Mouse (Mus musculus): ENCODE data around the gene Scarf1.

Gene Scarf1

DNA sequence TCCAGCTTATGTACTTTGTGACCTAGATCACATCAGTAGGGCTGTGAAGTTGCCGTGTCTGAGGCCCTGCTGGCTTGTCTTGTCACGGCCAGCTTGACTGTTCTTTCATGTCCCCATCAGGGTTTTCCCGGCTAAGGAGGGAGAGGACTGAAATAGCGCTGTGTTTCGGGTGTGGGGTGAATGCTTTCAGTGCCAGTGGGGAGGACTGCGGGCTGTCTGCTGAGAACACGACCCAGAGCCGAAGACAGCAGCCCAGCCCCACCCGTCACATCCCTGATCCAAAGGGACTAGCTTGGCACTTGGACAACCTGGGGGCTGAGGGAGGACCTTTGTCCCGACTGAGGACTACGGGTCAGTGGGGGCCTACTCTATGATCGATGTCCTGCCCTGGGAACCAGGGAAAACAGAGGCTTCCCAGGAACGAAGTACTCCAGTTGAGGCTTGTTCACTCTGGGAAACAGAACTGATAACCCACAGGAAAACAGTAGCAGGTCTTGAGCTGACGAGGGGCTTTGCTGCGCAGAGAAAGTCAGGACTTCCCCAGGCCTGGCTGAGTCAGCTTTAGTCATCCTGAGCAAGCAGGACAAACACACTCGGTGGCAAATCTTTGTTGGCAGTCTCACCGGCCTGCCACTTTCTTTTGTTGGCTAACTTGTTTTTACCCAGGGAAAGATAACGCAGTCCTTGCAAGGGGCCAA, 50.7 kb downstream of the Scarf1 start:
- DNase-seq (ENCODE audit: low spot score in 2 of 2) = no peak

DNA sequence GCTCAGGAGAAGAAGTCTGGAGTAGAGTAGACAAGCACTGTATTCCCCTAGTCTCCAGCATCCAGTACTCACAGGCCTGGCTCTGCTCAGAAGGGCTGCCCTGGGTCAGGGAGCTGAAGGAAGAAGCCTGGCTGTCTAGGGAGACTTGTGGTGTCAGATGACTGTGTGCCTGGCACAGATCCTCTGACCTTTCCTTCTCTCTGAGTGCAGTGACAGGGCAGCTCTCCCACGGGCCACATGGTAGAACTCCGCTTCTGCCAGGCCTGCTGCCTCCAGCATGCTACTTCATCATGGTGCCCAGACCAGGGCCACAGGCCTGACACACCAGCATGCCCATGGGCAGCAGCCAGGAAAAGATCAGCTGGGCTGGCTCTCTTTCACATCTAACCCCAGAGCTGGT, 52.5 kb downstream of the Scarf1 start:
- no peak for DNase-seq (ENCODE audit: low spot score in 2 of 2)

DNA sequence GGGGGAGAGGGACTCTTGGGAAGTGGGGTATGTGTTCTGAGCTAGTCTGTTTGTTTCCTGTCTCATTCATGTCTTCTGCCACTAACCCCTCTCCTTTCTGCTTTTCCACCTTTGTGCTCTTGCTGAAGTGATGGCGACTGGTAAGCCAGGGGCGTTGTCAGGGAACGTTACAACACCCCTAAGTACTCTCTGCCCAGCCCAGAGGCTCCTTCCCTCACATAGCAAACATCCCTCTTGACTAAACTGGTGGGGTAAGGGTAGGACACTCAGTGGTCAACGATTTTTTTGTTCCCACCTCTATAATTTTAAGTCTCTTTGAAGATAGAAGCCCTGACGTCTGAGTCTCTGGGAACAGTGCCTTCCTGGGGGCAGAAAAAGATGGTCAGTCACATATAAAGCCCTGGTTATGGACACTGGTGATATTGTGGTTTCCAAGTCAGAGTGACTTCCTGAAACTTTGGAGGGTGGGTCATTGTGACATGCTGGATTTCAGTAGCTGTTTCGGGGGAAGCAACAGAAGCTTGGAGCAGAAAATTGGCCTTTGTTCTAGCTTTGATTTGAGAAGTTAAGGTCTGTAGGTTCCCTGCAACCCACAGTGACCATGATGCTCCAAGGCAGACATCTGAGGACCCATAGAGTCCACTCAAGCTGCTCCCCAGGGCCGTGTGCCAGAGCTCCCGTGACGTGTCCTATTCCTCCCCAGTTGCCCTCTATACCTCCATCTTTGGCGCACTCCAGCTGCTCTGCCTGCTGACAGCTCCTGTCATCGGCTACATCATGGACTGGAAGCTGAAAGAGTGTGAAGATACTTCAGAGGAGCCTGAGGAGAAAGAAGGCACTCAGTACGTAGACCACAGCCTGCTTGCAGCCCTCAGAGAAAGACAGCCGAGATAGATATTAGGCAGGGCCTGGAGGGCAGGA, 53.2 kb downstream of the Scarf1 start:
- DNase-seq (ENCODE audit: low spot score in 2 of 2) = no peak

DNA sequence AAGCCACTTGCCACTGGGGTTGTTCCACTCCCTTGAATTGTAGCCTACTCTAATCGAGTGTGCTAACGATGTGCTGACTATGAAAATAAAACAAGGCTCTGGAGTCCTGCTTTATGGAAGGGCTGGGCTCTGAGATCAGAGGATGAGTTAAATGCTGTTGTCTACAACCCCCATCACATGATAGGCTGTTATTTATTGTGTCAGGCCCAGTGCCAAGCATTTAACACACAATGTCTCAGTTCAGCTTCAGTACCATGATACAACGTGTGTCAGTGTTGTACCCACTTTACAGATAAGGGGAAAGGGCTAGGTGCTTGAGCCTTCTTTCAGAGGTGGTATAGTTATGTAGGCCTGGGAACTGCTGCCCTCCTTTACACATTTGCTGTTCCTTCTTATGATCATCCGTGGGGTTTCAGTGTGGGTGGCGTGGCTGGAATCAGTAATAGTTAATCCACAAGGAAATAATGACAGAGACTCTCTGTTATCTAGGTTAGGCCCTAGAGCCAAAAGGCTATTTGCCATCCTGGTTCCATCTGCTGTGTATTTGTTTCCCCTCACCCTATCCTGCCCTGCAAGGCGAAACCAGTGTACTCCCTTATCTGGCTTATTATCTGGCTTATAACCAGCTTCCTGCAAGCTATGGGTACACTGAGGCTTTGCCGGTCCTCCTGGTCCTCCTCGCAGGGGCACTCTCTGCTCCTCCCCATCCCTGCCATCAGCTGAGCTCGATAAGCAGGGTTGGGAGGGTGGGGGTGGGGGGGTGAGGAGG, 54.2 kb downstream of the Scarf1 start:
- DNase-seq (ENCODE audit: low spot score in 2 of 2) = no peak

DNA sequence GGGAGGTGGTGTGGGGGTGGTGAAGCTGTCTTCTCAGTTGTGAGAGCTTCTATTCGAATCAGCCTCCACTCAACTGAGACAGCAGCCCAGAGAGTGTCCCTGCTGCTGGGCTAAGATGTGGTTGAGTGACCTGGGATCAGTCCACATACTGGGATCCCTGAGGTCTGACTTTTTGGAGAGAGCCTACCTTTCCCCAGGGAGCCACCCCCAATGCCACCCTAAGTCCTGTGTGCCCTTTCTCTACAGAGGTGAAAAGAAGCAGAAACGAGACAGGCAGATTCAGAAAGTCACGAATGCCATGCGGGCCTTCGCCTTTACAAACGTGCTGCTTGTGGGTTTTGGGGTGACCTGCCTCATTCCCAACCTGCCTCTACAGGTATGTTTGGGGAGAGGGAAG, 54.8 kb downstream of the Scarf1 start:
- no peak for DNase-seq (ENCODE audit: low spot score in 2 of 2)

DNA sequence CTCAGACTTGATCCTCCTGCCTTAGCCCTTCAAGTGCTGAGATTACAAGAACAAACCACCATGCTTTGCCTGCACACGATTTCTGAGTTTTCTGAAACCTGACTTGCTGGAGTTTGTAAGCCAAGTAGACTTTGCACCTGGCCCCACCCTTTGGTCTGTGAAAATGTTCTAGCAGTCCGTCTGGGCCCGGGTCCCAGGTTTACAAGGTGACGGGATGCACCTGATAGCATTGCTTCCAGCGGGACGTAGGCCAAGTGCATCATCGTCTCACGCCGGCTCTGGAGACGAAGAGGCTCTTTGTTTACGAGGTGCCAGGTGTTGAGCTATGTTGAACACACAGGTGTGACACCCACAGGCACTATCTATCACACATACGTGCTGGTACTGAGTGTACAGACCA, 55.6 kb downstream of the Scarf1 start:
- no peak for DNase-seq (ENCODE audit: low spot score in 2 of 2)

DNA sequence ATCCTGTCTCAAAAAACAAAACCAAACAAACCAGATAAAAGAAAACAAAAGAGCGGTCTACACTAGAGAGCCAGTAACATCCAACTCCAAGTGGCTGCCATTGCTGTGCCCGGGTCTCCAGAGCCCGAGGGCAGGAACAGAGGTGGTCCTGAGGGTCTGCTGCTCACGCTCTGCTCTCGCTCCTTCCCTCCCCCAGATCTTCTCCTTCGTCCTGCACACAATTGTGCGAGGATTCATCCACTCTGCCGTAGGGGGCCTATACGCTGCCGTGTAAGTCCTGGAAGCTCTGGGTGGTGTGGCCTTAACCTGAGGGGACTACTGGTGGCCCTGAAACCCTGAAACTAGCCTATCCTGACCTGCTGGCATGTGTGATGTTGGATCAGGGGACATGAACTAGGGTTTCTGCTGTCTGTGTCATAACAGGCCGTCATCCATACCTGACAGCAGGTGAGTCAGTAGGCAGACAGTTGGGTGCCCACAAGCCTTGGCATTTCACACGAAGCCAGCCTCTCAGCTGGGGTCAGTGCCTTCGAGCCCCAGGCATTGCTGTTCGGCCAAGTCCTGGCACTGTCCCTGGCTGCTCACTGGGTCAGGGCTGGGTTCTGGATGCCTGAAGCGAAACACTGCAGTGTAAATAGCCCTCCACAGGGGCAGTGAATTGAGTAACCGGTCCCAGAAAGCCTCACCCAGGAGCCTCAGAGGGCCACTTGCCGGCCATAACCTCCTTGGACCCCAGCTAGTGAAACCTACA, 57.2 kb downstream of the Scarf1 start:
- no peak for DNase-seq (ENCODE audit: low spot score in 2 of 2)

DNA sequence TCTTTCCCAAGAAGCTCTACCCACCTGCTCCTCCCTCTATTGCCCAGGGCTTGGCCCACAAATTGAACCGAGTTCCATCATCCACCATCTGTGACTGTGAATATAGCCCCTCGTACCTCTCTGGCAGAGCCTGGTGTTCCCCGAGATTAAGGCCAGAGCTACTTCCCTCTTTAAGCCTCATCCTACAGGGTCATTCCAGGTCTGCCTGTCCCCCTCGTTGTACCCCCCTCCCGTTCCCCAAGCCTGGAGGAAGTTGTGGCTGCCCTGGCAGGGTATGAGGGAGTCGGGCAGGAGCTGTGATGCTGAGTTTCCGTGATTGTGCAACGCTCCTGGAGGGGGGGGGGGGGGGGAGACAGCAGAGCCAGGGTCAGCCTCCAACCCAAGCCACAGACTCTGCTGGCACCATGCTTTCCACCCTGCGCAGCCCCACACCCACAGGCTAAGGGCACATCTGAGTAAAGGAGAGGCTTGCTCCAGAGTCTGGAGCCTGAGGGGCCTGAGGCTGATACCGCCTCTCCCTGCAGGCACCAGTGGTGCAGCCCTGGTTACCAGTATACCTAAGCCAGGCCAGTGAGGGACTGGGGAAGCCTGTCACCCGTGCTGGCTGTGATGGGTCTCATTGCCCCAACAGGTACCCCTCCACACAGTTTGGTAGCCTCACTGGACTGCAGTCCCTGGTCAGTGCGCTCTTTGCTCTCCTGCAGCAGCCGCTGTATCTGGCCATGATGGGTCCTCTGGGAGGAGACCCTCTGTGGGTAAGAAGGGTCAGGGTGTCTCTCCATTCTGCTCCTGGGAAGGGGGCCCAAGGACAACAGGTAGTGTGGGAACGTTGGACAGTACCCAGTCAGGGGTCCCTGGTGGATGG, 58.0 kb downstream of the Scarf1 start:
- DNase-seq (ENCODE audit: low spot score in 2 of 2) = no peak

DNA sequence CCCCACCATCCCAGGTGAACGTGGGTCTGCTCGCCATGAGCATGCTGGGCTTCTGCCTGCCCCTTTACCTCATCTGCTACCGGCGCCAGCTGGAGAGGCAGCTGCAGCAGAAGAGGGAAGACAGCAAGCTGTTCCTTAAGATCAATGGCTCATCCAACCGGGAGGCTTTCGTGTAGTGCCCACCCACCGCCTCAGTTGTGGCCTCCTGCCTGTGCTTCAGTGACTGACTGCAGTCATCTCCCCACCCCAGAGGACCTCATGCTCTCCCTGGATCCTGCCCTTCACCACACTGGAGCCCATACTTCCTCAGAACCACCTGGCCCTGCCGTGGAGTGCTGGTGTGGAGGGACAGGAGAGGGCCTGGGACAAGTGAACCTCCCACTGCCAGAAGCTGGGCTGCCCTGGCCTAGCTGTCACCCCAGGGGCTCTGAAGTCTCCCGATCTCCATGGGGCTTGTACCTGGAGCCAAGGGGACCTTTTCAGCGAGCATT, 59.0 kb downstream of the Scarf1 start:
- peak in 1 of 2 experiments; percentile 39 for DNase-seq (ENCODE audit: low spot score in 2 of 2)

DNA sequence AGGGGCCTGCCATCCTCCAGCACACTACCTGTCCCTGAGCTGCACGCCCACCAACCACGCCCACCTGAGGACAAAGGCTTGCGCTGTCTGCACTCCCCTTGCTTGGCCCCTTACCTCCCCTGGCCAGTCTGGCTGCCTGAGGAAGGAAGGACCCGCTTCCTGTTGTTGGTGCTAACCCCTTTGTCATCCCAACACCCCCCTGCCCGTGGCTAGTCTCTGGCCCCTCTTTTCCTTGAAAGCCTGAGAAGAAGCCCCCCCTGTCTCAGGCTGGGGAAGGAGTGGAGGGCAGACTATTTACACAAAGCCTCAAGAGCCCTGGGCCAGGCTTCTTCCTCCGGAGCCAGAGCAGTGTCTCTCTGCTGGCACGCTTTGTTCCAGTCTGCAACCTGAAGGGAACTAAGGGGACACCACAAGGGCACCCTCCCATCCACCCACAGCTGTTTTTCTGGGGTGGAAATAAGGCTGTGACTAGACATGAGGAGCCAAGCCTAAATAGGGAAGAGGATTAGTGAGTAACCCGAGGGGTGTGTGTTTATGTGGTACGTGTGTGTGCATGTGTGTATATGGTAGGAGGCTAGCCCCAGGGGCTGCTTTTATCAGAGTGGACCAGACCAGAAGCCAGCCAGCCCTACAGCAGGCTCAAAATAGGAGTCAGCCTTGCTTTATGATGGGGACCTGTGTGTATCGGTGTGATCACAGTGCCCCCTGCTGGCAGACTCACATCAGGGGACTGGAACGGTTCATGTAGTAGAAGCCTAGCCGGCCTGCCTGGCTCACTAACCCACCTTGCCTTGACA, 59.7 kb downstream of the Scarf1 start:
- peak; percentile 88 to 89 for DNase-seq (ENCODE audit: low spot score in 2 of 2)

DNA sequence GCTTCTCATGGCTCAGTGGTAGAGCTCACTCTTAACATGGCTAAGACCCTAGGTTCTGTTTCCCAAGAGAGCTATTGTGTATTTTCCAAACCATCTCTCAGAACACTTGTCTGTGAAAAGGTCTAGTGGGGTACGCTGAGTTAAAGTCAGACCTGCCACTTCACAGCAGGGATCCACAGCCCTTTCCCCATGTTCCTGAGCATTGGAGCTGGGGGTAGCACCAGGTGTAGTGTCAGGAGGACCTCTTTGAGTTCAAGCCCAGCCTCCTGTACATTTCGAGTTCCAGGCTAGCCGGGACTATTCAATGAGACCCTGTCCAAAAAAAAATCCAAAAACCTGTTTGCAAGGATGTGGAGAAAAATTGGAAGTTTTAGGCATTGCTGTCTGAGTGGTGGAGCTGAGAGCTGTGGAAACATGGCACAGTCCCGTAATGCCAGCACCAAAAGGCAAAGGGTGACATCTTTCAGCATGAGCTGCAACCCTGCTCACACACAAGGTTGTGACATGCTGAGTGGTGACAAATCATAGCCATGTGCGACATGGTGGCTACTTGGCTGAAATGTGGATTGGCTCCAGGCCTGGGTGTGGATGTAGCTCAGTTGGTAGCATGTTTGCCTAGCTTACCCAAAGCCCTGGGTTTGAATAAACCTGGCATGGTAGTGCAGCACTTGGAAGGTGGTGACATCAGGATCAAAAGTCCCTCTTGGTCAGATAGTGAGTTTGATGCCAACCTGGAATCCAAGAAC, 61.2 kb downstream of the Scarf1 start:
- DNase-seq (ENCODE audit: low spot score in 2 of 2) = no peak

DNA sequence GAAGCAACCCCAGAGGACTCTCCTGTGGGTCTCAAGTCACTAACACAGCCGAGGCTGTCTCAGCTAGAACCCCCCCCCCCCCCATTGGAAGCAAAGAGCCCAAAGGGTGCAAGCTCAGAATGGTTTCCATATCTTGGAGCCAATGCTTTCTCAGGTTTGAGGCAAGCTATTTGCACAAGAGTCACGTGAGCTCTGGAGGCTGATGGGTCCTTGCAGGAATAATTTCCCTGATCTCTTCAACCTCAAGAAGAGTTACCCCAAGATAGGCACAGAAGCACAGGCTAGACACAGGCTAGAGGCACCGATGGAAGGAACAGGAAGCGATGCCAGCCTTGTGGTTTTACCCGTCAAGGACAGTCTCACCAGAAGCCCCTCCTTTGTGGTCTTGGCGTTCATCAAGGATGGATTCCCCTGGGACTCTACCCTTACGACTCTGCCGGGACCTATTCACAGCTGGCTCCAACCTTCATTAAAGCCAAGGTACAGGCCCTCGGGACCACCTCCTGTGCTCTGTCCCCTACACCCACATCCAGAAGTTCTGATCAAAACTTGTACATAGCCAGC, 62.3 kb downstream of the Scarf1 start:
- DNase-seq (ENCODE audit: low spot score in 2 of 2) = no peak
